Mouse (Mus musculus): ENCODE data around the gene Il2. TPM values are rescaled to one million over a fixed set of nuclear protein-coding genes. Genes with fewer than 3 reads are reported as not detected.

The Il2 gene
- polyA plus RNA-seq (2017; shearing (Covaris generic)): 1.8 TPM

DNA sequence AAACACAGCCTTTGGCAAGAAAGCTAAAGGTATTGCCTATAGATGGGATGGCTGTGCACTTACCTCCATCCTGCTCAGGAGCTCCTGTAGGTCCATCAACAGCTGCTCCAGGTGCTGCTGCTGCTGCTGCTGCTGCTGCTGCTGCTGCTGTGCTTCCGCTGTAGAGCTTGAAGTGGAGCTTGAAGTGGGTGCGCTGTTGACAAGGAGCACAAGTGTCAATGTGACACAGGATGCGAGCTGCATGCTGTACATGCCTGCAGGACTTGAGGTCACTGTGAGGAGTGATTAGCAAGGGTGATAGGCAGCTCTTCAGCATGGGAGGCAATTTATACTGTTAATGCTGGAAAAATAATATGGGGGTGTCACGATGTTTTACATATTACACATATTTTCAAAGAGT lies at the start of gene Il2:
TSS of gene Il2 (minus strand) at position 305 of the 400 bp plus-strand sequence.

Other genes with a start within 250 kb of the Il2 start
- gene Adad1, start 62.4 kb downstream of the Il2 start, polyA plus RNA-seq (2017; shearing (Covaris generic)): not detected
- gene Il21, start 106.7 kb upstream of the Il2 start, polyA plus RNA-seq (2017; shearing (Covaris generic)): 13.4 TPM
- gene Bbs12, start 186.6 kb upstream of the Il2 start, polyA plus RNA-seq (2017; shearing (Covaris generic)): 5.4 TPM
- gene Cetn4, start 186.7 kb upstream of the Il2 start, polyA plus RNA-seq (2017; shearing (Covaris generic)): 1.2 TPM
- gene Fgf2, start 222.4 kb upstream of the Il2 start, polyA plus RNA-seq (2017; shearing (Covaris generic)): 2.4 TPM

Data from activated CD4-positive, CD25-positive, alpha-beta regulatory T cell, adult 9 weeks (primary cell).